8 mouse cellular contexts compared by ENCODE assay signal in genomic region chr3:121736025-121736744, GRCm38 (mm10). TPM values are rescaled to one million over a fixed set of nuclear protein-coding genes. Genes with fewer than 3 reads are reported as not detected.
DNase-seq lines count a peak whose midpoint lies in the region; ATAC-seq and TF ChIP-seq lines count a peak whose summit lies in the region.

No protein-coding gene starts in this region.

- peaks cover 49% of the 10 kb centered on the region for H3K36me3 ChIP-seq in C2C12 (ENCODE audit: control insufficient read depth, insufficient read depth)
- H3K36me3 ChIP-seq in heart, embryonic 11.5 days (ENCODE audit: control insufficient read depth, insufficient read depth, low read length): no peaks in the 10 kb centered on the region
- H3K36me3 ChIP-seq in kidney, embryonic 14.5 days (ENCODE audit: control insufficient read depth, insufficient read depth, low read length): peaks cover 15% of the 10 kb centered on the region; the same call in 1 of the 2 replicates
- H3K36me3 ChIP-seq in limb, embryonic 14.5 days (ENCODE audit: control insufficient read depth, insufficient read depth, low read length): peaks cover 11% of the 10 kb centered on the region
- no peaks in the 10 kb centered on the region for H3K36me3 ChIP-seq in splenic B cell, adult 2 months (ENCODE audit: control insufficient read depth, insufficient read depth, low read length, poor library complexity, severe bottlenecking)

- peak overlapping the region; percentile 0; the same call in 1 of the 2 replicates for H3K4me2 ChIP-seq in heart, embryonic 11.5 days
- H3K4me2 ChIP-seq in kidney, embryonic 14.5 days (replicated peaks; ENCODE audit: low read depth, low read length): no peak overlapping the region
- no peak overlapping the region for H3K4me2 ChIP-seq in limb, embryonic 14.5 days (replicated peaks; ENCODE audit: low read depth, low read length, severe bottlenecking)

- H3K79me2 ChIP-seq in C2C12 (ENCODE audit: control insufficient read depth, insufficient read depth): no peaks in the 10 kb centered on the region

- no peaks in the 10 kb centered on the region for H3K27me3 ChIP-seq in C2C12 (ENCODE audit: control insufficient read depth, insufficient read depth, insufficient read length)
- no peaks in the 10 kb centered on the region for H3K27me3 ChIP-seq in heart, embryonic 11.5 days (ENCODE audit: control insufficient read depth, insufficient read depth, low read length)
- H3K27me3 ChIP-seq in kidney, embryonic 14.5 days (ENCODE audit: control insufficient read depth, insufficient read depth, low read length): no peaks in the 10 kb centered on the region
- H3K27me3 ChIP-seq in limb, embryonic 14.5 days (ENCODE audit: control insufficient read depth, insufficient read depth, low read length): no peaks in the 10 kb centered on the region
- no peaks in the 10 kb centered on the region; the same call in 1 of the 2 replicates for H3K27me3 ChIP-seq in splenic B cell, adult 2 months (ENCODE audit: control insufficient read depth, insufficient read depth, low read length, poor library complexity, severe bottlenecking)

- peak overlapping the region; percentile 23; the same call in 1 of the 2 replicates for H3K9ac ChIP-seq in heart, embryonic 11.5 days (ENCODE audit: low read depth, low read length)
- no peak overlapping the region for H3K9ac ChIP-seq in kidney, embryonic 14.5 days (ENCODE audit: low read depth, low read length)
- no peak overlapping the region for H3K9ac ChIP-seq in limb, embryonic 14.5 days (ENCODE audit: low read depth, low read length, severe bottlenecking)

- no peaks in the 10 kb centered on the region for H3K9me3 ChIP-seq in heart, embryonic 11.5 days (replicated peaks; ENCODE audit: control insufficient read depth, low read length)
- no peaks in the 10 kb centered on the region for H3K9me3 ChIP-seq in kidney, embryonic 14.5 days (ENCODE audit: control insufficient read depth, low read length)
- H3K9me3 ChIP-seq in limb, embryonic 14.5 days (ENCODE audit: control insufficient read depth, low read length): no peaks in the 10 kb centered on the region

- ATAC-seq in heart, embryonic 11.5 days (replicated peaks; ENCODE audit: insufficient number of reproducible peaks, low FRiP score, low TSS enrichment): peak; percentile 83
- peak; percentile 68; the same call in 1 of the 2 replicates for ATAC-seq in kidney, embryonic 14.5 days (ENCODE audit: low FRiP score, low TSS enrichment)
- peak; percentile 83 for ATAC-seq in limb, embryonic 14.5 days (ENCODE audit: low FRiP score, low read depth)
- ATAC-seq in monocyte, adult 5-6 weeks (replicated peaks; ENCODE audit: insufficient number of reproducible peaks, low FRiP score, low TSS enrichment, poor library complexity, severe bottlenecking): 0 out of 2 replicates have a peak, but pooled peaks have one; percentile 55

- peak; percentile 60 for TF ChIP-seq CTCF in C2C12 (IDR thresholded peaks at IDR 0.05; ENCODE audit: control insufficient read depth, insufficient read depth, insufficient read length)
- peak; percentile 80 for TF ChIP-seq CTCF in bone marrow, adult 2 months (IDR thresholded peaks at IDR 0.05; ENCODE audit: control insufficient read depth, insufficient read depth, low read length)
- TF ChIP-seq CTCF in embryonic fibroblast, embryonic 13.5 days (IDR thresholded peaks at IDR 0.05; ENCODE audit: borderline replicate concordance, insufficient read depth, low read length): peak; percentile 75

- no peak overlapping the region for H3ac ChIP-seq in C2C12 (ENCODE audit: control insufficient read depth, insufficient read length, low read depth)

- WGBS in bone marrow, adult 2 months: 47% methylated on average over 18 of the region's 18 CpGs
- 13% methylated on average over 18 of the region's 18 CpGs for WGBS in heart, embryonic 11.5 days (ENCODE audit: insufficient replicate concordance)
- WGBS in kidney, embryonic 14.5 days: 32% methylated on average over 18 of the region's 18 CpGs
- WGBS in limb, embryonic 14.5 days: 39% methylated on average over 18 of the region's 18 CpGs

- peaks cover 1% of the 10 kb centered on the region; the same call in 1 of the 2 replicates for H3K4me1 ChIP-seq in bone marrow, adult 2 months (ENCODE audit: control insufficient read depth, insufficient read depth, low read length)
- H3K4me1 ChIP-seq in embryonic fibroblast, embryonic 13.5 days (ENCODE audit: control insufficient read depth, insufficient read depth, low read length): peaks cover 5% of the 10 kb centered on the region; the same call in 1 of the 2 replicates
- H3K4me1 ChIP-seq in heart, embryonic 11.5 days (ENCODE audit: control insufficient read depth, insufficient read depth, low read length): peaks cover 11% of the 10 kb centered on the region
- H3K4me1 ChIP-seq in kidney, embryonic 14.5 days (ENCODE audit: control insufficient read depth, insufficient read depth, low read length): peaks cover 11% of the 10 kb centered on the region
- H3K4me1 ChIP-seq in limb, embryonic 14.5 days (ENCODE audit: control insufficient read depth, insufficient read depth, low read length): 0 out of 2 replicates have a peak, but pooled peaks cover 2% of the 10 kb centered on the region

- TF ChIP-seq POLR2A in bone marrow, adult 2 months (IDR thresholded peaks at IDR 0.05; ENCODE audit: borderline replicate concordance, control insufficient read depth, low read depth, low read length): no peak
- TF ChIP-seq POLR2A in embryonic fibroblast, embryonic 13.5 days (IDR thresholded peaks at IDR 0.05; ENCODE audit: low read depth, low read length): no peak
- no peak for TF ChIP-seq POLR2A in limb, embryonic 14.5 days (IDR thresholded peaks at IDR 0.05; ENCODE audit: borderline replicate concordance, extremely low read depth, insufficient read depth, insufficient read length)

- H3K4me3 ChIP-seq in C2C12 (ENCODE audit: insufficient read depth, poor library complexity, severe bottlenecking): no peak overlapping the region
- no peak overlapping the region for H3K4me3 ChIP-seq in bone marrow, adult 2 months (replicated peaks; ENCODE audit: control insufficient read depth, low read depth, low read length)
- no peak overlapping the region for H3K4me3 ChIP-seq in embryonic fibroblast, embryonic 13.5 days (ENCODE audit: insufficient read depth, low read length)
- no peak overlapping the region for H3K4me3 ChIP-seq in heart, embryonic 11.5 days (ENCODE audit: low read depth, low read length)
- no peak overlapping the region for H3K4me3 ChIP-seq in kidney, embryonic 14.5 days (ENCODE audit: low read length)
- no peak overlapping the region for H3K4me3 ChIP-seq in limb, embryonic 14.5 days (replicated peaks; ENCODE audit: low read length)

- H3K79me3 ChIP-seq in C2C12 (ENCODE audit: low read depth): no peaks in the 10 kb centered on the region

- H3K27ac ChIP-seq in bone marrow, adult 2 months (ENCODE audit: control insufficient read depth, insufficient read depth, low read depth, low read length, poor library complexity): no peak overlapping the region
- H3K27ac ChIP-seq in embryonic fibroblast, embryonic 13.5 days (ENCODE audit: insufficient read depth, low read length): peak overlapping the region; percentile 2
- H3K27ac ChIP-seq in heart, embryonic 11.5 days (ENCODE audit: low read depth, low read length): peak overlapping the region; percentile 89
- 0 out of 2 replicates have a peak overlapping the region, but pooled peaks have one; percentile 14 for H3K27ac ChIP-seq in kidney, embryonic 14.5 days (ENCODE audit: low read depth, low read length)
- H3K27ac ChIP-seq in limb, embryonic 14.5 days (replicated peaks; ENCODE audit: low read depth, low read length): no peak overlapping the region

- peak; percentile 75 for DNase-seq in limb, embryonic 14.5 days (ENCODE audit: low spot score)
- peak; percentile 70 for DNase-seq in splenic B cell, adult 2 months (ENCODE audit: low read depth, low spot score)

TF ChIP-seq in C2C12, 6 proteins besides CTCF, POLR2A, EP300 and RAD21:
- TF ChIP-seq MYOG (IDR thresholded peaks at IDR 0.05; ENCODE audit: control insufficient read depth, extremely low read depth, insufficient read length): no peak
- TF ChIP-seq USF1 (IDR thresholded peaks at IDR 0.05; ENCODE audit: low read depth): no peak
- peak; percentile 52 for TF ChIP-seq MYOD1 (IDR thresholded peaks at IDR 0.05; ENCODE audit: control insufficient read depth, insufficient read length, low read depth)

RNA-seq across cellular contexts. Expression of gene F3, which starts 12.8 kb away (rescaled TPM):
- polyA plus RNA-seq in C2C12 (2012; fragmentation: generic; extraction: Trizol): 15.6 TPM
- polyA plus RNA-seq in bone marrow, adult 2 months (2011; ENCODE audit: insufficient read depth, insufficient read length, low replicate concordance, missing spikeins): 3.6 TPM in 1 of 2 replicates, not detected in the other
- polyA plus RNA-seq in embryonic fibroblast, embryonic 13.5 days (2011; ENCODE audit: insufficient read length, low read depth, missing spikeins): 168 and 276 TPM in 2 replicates
- 7.8 and 9.7 TPM in 2 replicates for polyA plus RNA-seq in heart, embryonic 11.5 days (2014; fragmentation: Nextera tagmentation; extraction: Ambion mirVana)
- 16.6 and 19.3 TPM in 2 replicates for polyA plus RNA-seq in kidney, embryonic 14.5 days (2014; fragmentation: Nextera tagmentation; extraction: Ambion mirVana)
- 8.2 and 8.3 TPM in 2 replicates for polyA plus RNA-seq in limb, embryonic 14.5 days (2012; rRNA removed)
- polyA plus RNA-seq in limb, embryonic 14.5 days (2014; fragmentation: Nextera tagmentation; extraction: Ambion mirVana): 14.0 and 16.5 TPM in 2 replicates
- total RNA-seq in monocyte, adult 5-6 weeks (2017): not detected in 3 replicates

Comparison
In these comparisons a context has a peak if more than half of its experiments do, and no peak if none do; other contexts are left out.
1. H3K27ac ChIP-seq: peak in embryonic fibroblast, embryonic 13.5 days (single experiment), heart, embryonic 11.5 days (single experiment) and kidney, embryonic 14.5 days (single experiment); none in bone marrow, adult 2 months (single experiment) and limb, embryonic 14.5 days (single experiment).
2. Peak in every context shown above with its lines, with median percentiles within 50 percentile points of each other: CTCF ChIP-seq and ATAC-seq.